Mouse (Mus musculus) adipocyte (in vitro differentiated cells): ENCODE results near the gene Bfsp2.

ENCODE experiments used
- DNase-seq: peaks from one replicate; pipeline ENCODE4 v3.0.0-alpha.2; 2016; ENCODE audit warnings: low spot score

Bfsp2 gene

GRCm38 (mm10) chr9:103480044-103480576 is at the start of gene Bfsp2:
Bfsp2 (minus strand) TSS chr9:103480420.
- DNase-seq, result no peak

DNA sequence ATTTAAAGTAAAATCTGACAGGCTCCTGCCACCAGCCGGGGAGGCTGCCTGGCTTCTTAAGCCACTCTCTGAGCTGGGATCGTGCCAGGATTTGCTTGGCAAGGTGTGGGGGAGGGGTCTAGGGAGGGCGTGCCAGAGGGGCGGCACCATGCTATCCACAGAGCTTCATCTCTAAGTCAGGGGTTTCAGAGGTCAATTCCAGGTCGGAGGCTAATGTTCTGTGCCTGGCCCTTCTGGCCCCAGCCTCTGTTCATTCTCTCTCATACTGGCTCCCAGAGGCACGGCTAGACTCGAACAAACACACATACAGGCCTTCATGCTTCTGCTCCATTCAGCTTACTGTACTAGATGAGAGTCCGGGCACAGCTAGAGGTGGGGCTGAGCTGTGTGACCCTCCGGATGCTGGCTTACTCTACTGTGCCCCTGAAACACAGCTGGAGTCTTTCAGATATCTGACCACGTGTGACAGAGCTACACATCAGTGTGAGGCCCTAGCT is 44.9 kb upstream of the Bfsp2 start:
- DNase-seq, result no peak

- no peak for DNase-seq
Observed at GRCm38 (mm10) chr9:103524600-103524999, 44.4 kb upstream of the Bfsp2 start.

DNA sequence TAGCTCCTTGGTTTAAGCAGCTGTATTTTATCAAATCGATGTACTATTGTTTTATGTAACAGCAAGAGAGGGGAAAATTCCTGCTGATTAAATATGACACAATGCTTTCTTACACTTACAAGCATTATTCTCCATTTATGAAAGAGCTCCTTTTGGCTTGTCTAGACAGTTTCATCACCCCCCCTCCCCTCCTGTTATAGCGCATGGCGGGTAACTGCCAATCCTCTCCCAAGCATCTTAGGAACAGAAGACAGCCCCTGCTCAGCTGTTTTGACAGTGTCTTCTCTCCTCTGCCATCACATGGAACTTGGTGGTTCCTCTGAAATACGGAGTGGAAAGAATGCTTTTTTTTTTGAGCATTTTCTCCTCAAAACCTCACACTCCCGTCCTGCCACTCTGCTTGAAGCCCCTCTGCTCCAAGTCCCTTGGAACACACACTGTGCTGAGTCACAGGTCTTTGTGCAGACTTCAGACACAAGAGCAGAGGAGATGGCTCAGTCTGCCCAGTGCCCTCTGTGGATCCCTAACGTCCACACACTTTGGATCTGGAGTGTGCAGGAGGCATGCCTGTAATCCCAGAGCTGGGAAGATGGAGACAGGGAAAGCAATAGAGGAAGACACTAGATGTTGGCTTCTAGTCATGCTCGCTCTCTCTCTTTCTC is 43.7 kb upstream of the Bfsp2 start:
- DNase-seq, result no peak

DNA sequence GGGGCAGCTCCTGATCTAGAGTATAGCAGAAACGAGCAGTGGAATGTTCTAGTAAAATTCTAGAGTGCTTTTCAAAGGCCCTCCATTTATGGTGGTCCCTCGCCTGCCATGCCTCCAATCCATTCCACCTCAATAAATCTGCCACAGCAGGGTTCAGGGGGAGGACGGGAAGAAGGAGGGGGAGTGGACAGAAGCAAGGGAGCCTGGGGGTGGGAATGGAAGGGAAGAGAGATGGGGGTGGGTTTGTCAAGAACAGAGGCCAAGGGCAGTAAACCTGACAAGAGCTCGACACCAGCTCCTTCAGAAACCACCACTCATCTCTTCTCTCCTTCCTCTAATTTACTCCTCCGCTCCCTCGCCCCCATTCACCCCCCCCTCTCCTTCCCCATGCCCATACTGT is 42.8 kb upstream of the Bfsp2 start:
- no peak for DNase-seq

DNA sequence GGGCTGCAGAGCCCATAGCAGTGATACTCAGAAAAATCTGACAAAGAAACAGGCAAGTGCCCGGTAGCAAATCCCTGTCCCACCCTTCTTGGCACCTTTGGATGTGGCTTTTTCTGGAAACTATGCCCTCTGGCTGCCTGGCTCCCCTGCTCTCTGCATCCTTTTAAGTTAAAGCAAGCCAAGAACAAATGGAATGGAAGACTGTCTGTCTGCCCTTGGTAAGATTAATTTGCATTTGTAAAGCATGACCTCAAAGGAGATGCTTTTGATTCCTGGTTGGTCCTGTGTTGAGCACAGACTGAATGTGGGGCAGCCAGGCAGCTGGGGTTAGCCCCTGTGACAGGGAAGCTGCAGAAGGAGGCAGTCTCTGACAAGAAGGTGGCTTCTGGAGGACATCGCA is 33.7 kb upstream of the Bfsp2 start:
- DNase-seq, result no peak

DNA sequence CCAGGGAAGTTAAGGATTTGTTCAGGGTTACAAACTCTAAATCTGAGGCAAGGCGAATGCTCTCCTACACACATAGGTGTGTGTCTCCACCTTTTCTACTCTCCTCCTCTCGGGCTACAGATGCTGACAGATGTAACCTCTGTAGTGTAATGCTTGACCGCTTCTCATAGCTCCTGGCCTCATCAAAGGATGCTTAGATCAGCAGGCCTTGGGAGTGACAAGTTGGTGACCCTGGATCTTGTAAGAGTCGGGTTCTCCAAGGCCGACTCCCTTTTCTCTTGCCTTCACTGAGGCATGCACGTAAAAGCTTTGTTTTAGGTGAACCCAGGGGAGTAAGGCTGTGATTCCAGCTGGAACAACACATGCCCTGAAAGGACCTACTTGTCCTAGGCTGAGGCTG is 32.0 kb upstream of the Bfsp2 start:
- no peak for DNase-seq

- DNase-seq, result no peak
Observed at GRCm38 (mm10) chr9:103506968-103507584, 26.9 kb upstream of the Bfsp2 start.

GRCm38 (mm10) chr9:103505067-103505466 is 24.8 kb upstream of the Bfsp2 start:
- no peak for DNase-seq

- no peak for DNase-seq
Observed at GRCm38 (mm10) chr9:103504646-103505045, 24.4 kb upstream of the Bfsp2 start.

- no peak for DNase-seq
Observed at GRCm38 (mm10) chr9:103503586-103504298, 23.5 kb upstream of the Bfsp2 start.

GRCm38 (mm10) chr9:103502655-103503054 is 22.4 kb upstream of the Bfsp2 start:
- no peak for DNase-seq

GRCm38 (mm10) chr9:103501861-103502364 is 21.7 kb upstream of the Bfsp2 start:
- no peak for DNase-seq

DNA sequence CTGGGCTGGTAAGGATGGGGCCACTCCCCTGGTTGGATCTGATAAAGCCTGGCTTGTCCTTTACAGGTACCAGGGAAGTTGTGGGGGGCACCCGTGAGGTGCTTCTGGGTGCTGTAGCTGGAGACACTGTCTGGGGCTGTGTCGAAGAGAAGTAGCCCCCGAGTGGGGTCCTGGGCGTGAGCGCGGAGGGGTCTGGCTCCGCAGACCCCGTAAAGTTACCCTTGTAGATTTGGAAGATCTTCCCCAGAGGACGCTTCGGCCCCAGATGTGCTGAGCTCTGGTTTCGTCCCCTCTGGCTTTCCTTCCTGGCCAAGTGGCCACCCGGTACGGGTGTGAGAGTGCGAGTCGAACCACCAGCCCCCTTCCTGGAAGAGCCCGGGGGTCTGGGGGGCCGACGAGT is 19.1 kb upstream of the Bfsp2 start:
- no peak for DNase-seq

GRCm38 (mm10) chr9:103498699-103499098 is 18.5 kb upstream of the Bfsp2 start:
- DNase-seq, result no peak

GRCm38 (mm10) chr9:103495391-103495790 is 15.2 kb upstream of the Bfsp2 start:
- no peak for DNase-seq

DNA sequence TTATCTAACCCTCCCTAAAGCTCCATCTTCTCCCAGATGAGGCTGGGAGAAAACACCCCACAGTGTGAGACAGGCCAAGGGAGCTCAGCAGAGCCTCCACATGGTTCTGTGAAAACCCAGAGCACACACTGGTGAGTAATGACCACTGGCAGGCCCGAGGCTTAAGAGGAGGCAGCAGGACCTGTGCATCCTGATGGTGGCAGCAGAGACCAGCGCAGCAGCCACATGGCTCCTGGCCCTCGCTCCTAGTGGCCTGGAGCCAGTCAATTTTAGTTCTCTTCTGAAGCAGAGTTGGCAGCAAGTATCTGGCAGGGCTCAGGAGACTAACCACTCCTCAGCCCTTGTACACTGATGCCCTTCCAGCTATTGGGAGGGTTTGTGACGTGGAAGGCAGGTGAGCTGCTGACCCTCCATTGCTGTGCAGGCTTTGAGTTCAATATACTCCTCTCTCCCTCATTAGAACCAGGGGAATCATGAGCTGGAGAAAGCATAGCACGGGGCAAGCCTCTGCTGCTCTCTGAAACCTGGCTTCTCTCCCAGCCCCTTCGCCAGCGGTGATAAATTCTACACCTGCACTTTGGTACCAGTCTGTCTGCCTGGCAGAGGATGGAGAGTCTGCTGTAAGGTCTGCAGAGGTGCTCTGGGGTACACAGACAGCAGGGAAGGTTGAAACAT is 14.3 kb upstream of the Bfsp2 start:
- DNase-seq, result peak; percentile 81

- DNase-seq, result no peak
Observed at GRCm38 (mm10) chr9:103491985-103492384, 11.8 kb upstream of the Bfsp2 start.

- peak; percentile 53 for DNase-seq
Observed at GRCm38 (mm10) chr9:103490439-103490838, 10.2 kb upstream of the Bfsp2 start.

- DNase-seq, result no peak
Observed at GRCm38 (mm10) chr9:103489883-103490282, 9.7 kb upstream of the Bfsp2 start.

DNA sequence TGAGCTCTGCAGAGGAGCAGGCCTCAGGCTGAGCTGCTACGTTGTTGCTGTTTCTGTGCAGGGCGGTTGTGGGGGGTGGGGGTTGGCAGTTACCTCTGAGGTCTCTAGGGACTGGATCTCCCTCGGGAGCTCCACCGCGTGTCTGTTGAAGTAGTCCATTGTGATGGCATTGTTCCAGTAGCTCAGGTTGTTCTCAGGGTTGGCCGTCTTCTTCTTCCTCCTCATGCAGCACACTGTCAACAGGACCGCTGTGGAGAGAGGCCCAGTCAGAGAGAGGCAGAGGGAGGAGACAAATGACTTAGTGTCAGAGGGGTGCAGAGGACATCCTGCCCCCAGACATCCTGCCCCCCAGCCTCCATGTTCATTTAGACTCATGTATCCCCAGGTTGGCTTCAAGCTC is 8.9 kb upstream of the Bfsp2 start:
- no peak for DNase-seq

GRCm38 (mm10) chr9:103486262-103486661 is 6.0 kb upstream of the Bfsp2 start:
- no peak for DNase-seq
